Mouse (Mus musculus) liver, embryonic 12.5 days (tissue): ENCODE data around the gene Nsd1. TPM values are rescaled to one million over a fixed set of nuclear protein-coding genes. Genes with fewer than 3 reads are reported as not detected.

ENCODE experiments used
- ATAC-seq: fragments of 200-750 bp; cut with Nextera tagmentation; 2 replicates; pipeline ENCODE4 v1.8.0; 2017; ENCODE audit warnings: moderate number of reproducible peaks, mild to moderate bottlenecking, moderate library complexity
- H3K27ac ChIP-seq: fragments of 300-500 bp; sonication (generic); 2 replicates; pipeline ENCODE4 v1.5.1; 2016; ENCODE audit warnings: mild to moderate bottlenecking
- H3K27me3 ChIP-seq: fragments of 300-500 bp; sonication (generic); replicated peaks from 2 replicates; pipeline ENCODE4 v1.6.1; 2016; ENCODE audit warnings: mild to moderate bottlenecking, moderate library complexity
- H3K36me3 ChIP-seq: fragments of 300-500 bp; sonication (generic); 2 replicates; pipeline ENCODE4 v1.6.1; 2016; ENCODE audit warnings: mild to moderate bottlenecking, moderate library complexity
- H3K4me1 ChIP-seq: fragments of 300-500 bp; sonication (generic); 2 replicates; pipeline ENCODE4 v1.6.1; 2016
- H3K4me2 ChIP-seq: fragments of 300-500 bp; sonication (generic); 2 replicates; pipeline ENCODE4 v1.6.1; 2016; ENCODE audit warnings: mild to moderate bottlenecking, moderate library complexity
- H3K4me3 ChIP-seq: fragments of 300-500 bp; sonication (generic); 2 replicates; pipeline ENCODE4 v1.5.1; 2016; ENCODE audit warnings: mild to moderate bottlenecking, moderate library complexity
- H3K9ac ChIP-seq: fragments of 300-500 bp; sonication (generic); 2 replicates; pipeline ENCODE4 v1.6.1; 2016; ENCODE audit warnings: mild to moderate bottlenecking, moderate library complexity
- H3K9me3 ChIP-seq: fragments of 300-500 bp; sonication (generic); replicated peaks from 2 replicates; pipeline ENCODE4 v1.6.1; 2016; ENCODE audit warnings: mild to moderate bottlenecking, moderate library complexity
- WGBS: fragments of 180-500 bp; shearing (Covaris S2); methylation state at CpG from one replicate; pipeline ENCODE4 v1.1.7; 2016; ENCODE audit not compliant: insufficient replicate concordance; 5-methylcytosine and 5-hydroxymethylcytosine counted together
- polyA plus RNA-seq: library from polyadenylated mRNA; unstranded; fragments of >200 nt; fragmentation: Nextera tagmentation; extraction: Ambion mirVana; gene quantifications from 2 replicates; pipeline ENCODE4 v1.2.1, GENCODE M21; 2016

Gene Nsd1
- polyA plus RNA-seq, 1 experiment from 2014 or later, result 27.5 TPM

GRCm38 (mm10) chr13:55338131-55339054 lies 128.8 kb downstream of the Nsd1 start:
- Histone ChIP-seq H3K9me3 (no peaks in the 10 kb centered on the region), H3K36me3 (no peaks in the 10 kb centered on the region), H3K4me2 (no peak overlapping the region), H3K27ac (no peak overlapping the region), H3K27me3 (peaks cover 18% of the 10 kb centered on the region; the same call in 1 of the 2 replicates), H3K9ac (no peak overlapping the region), H3K4me1 (peaks cover 24% of the 10 kb centered on the region), H3K4me3 (no peak overlapping the region)
- WGBS, result 64% methylated on average over 12 of the region's 12 CpGs
- ATAC-seq, result no peak

- Histone ChIP-seq H3K9ac (no peak overlapping the region), H3K27ac (no peak overlapping the region), H3K27me3 (peaks cover 14% of the 10 kb centered on the region; the same call in 1 of the 2 replicates), H3K4me3 (no peak overlapping the region), H3K4me1 (peaks cover 28% of the 10 kb centered on the region), H3K36me3 (peaks cover 7% of the 10 kb centered on the region), H3K4me2 (peak overlapping the region; percentile 14; the same call in 1 of the 2 replicates), H3K9me3 (no peaks in the 10 kb centered on the region)
- 31% methylated on average over 2 of the region's 2 CpGs for WGBS
- peak; percentile 81 for ATAC-seq
Measured at GRCm38 (mm10) chr13:55339259-55339658, 129.7 kb downstream of the Nsd1 start.

GRCm38 (mm10) chr13:55342469-55342868 lies 132.9 kb downstream of the Nsd1 start:
- peaks cover 28% of the 10 kb centered on the region for H3K4me1 ChIP-seq
- H3K9me3 ChIP-seq, result no peaks in the 10 kb centered on the region
- no peaks in the 10 kb centered on the region for H3K27me3 ChIP-seq
- H3K4me3 ChIP-seq, result no peak overlapping the region
- no peak overlapping the region for H3K27ac ChIP-seq
- H3K4me2 ChIP-seq, result no peak overlapping the region
- WGBS, result 48% methylated on average over 11 of the region's 11 CpGs
- ATAC-seq, result no peak
- peaks cover 40% of the 10 kb centered on the region for H3K36me3 ChIP-seq
- no peak overlapping the region for H3K9ac ChIP-seq

GRCm38 (mm10) chr13:55344286-55344685 lies 134.7 kb downstream of the Nsd1 start:
- Histone ChIP-seq H3K4me1 (peaks cover 11% of the 10 kb centered on the region), H3K27me3 (no peaks in the 10 kb centered on the region), H3K9ac (no peak overlapping the region), H3K9me3 (no peaks in the 10 kb centered on the region), H3K4me2 (no peak overlapping the region), H3K27ac (no peak overlapping the region), H3K4me3 (no peak overlapping the region), H3K36me3 (peaks cover 57% of the 10 kb centered on the region)
- 79% methylated on average over 7 of the region's 7 CpGs for WGBS
- no peak for ATAC-seq

GRCm38 (mm10) chr13:55346745-55347144 lies 137.2 kb downstream of the Nsd1 start:
- WGBS, result 73% methylated on average over 11 of the region's 11 CpGs
- no peak overlapping the region for H3K4me2 ChIP-seq
- no peak overlapping the region for H3K4me3 ChIP-seq
- no peak overlapping the region for H3K9ac ChIP-seq
- H3K36me3 ChIP-seq, result peaks cover 82% of the 10 kb centered on the region
- H3K27me3 ChIP-seq, result no peaks in the 10 kb centered on the region
- H3K27ac ChIP-seq, result no peak overlapping the region
- H3K4me1 ChIP-seq, result 0 out of 2 replicates have a peak, but pooled peaks cover 7% of the 10 kb centered on the region
- no peaks in the 10 kb centered on the region for H3K9me3 ChIP-seq
- ATAC-seq, result no peak

- no peak for ATAC-seq
- Histone ChIP-seq H3K27ac (no peak overlapping the region; the same call in 1 of the 2 replicates), H3K36me3 (peaks cover 55% of the 10 kb centered on the region), H3K9me3 (no peaks in the 10 kb centered on the region), H3K9ac (peak overlapping the region; percentile 92), H3K4me3 (peak overlapping the region; percentile 89), H3K4me2 (peak overlapping the region; percentile 86), H3K4me1 (peaks cover 43% of the 10 kb centered on the region), H3K27me3 (no peaks in the 10 kb centered on the region)
Measured at GRCm38 (mm10) chr13:55361145-55361544, 151.6 kb downstream of the Nsd1 start.

- Histone ChIP-seq H3K36me3 (peaks cover 46% of the 10 kb centered on the region), H3K4me3 (peak overlapping the region; percentile 89), H3K4me1 (peaks cover 46% of the 10 kb centered on the region), H3K27me3 (no peaks in the 10 kb centered on the region), H3K27ac (peak overlapping the region; percentile 96), H3K9ac (peak overlapping the region; percentile 92), H3K4me2 (peak overlapping the region; percentile 86), H3K9me3 (no peaks in the 10 kb centered on the region)
- under 1% methylated on average over 32 of the region's 32 CpGs for WGBS
- peak; percentile 44 for ATAC-seq
Measured at GRCm38 (mm10) chr13:55361974-55362452, 152.4 kb downstream of the Nsd1 start.

GRCm38 (mm10) chr13:55362453-55363060 lies 153.0 kb downstream of the Nsd1 start, which contains the start of gene Lman2:
TSS of gene Lman2 (minus strand) at chr13:55362783.
- H3K27me3 ChIP-seq, result no peaks in the 10 kb centered on the region
- no peaks in the 10 kb centered on the region for H3K9me3 ChIP-seq
- peaks cover 40% of the 10 kb centered on the region for H3K36me3 ChIP-seq
- peak within 1 kb of the TSS; percentile 86 for H3K4me2 ChIP-seq
- H3K4me1 ChIP-seq, result peaks cover 49% of the 10 kb centered on the region
- H3K27ac ChIP-seq, result peak within 1 kb of the TSS; percentile 96
- peak within 1 kb of the TSS; percentile 89 for H3K4me3 ChIP-seq
- WGBS, result under 1% methylated on average over 35 of the region's 35 CpGs
- H3K9ac ChIP-seq, result peak within 1 kb of the TSS; percentile 92
- peak; percentile 96 for ATAC-seq

Other genes with a start within 250 kb of the Nsd1 start
- gene Hk3, start 188.4 kb upstream of the Nsd1 start, polyA plus RNA-seq, result 2.7 and 3.0 TPM in 2 replicates
- 18.4 TPM in 2 replicates for gene Uimc1, start 109.5 kb upstream of the Nsd1 start, polyA plus RNA-seq
- gene Zfp346, start 104.5 kb upstream of the Nsd1 start, polyA plus RNA-seq, result 10.6 and 11.4 TPM in 2 replicates
- not detected in 2 replicates for gene Gm17617, start 76.2 kb upstream of the Nsd1 start, polyA plus RNA-seq
- 5.0 and 5.7 TPM in 2 replicates for gene Fgfr4, start 57.1 kb upstream of the Nsd1 start, polyA plus RNA-seq
- gene Prelid1, start 110.7 kb downstream of the Nsd1 start, polyA plus RNA-seq, result 290 and 318 TPM in 2 replicates
- 57.6 and 64.1 TPM in 2 replicates for gene Rab24, start 112.2 kb downstream of the Nsd1 start, polyA plus RNA-seq
- gene Mxd3, start 120.0 kb downstream of the Nsd1 start, polyA plus RNA-seq, result 18.5 and 19.7 TPM in 2 replicates
- 85.4 and 87.9 TPM in 2 replicates for gene Lman2, start 153.0 kb downstream of the Nsd1 start, polyA plus RNA-seq
- 1.9 and 2.5 TPM in 2 replicates for gene Rgs14, start 159.9 kb downstream of the Nsd1 start, polyA plus RNA-seq
- gene Slc34a1, start 188.4 kb downstream of the Nsd1 start, polyA plus RNA-seq, result not detected in 2 replicates
- gene Pfn3, start 205.4 kb downstream of the Nsd1 start, polyA plus RNA-seq, result not detected in 2 replicates
- gene F12, start 217.0 kb downstream of the Nsd1 start, polyA plus RNA-seq, result 55.9 and 57.0 TPM in 2 replicates
- gene Grk6, start 235.3 kb downstream of the Nsd1 start, polyA plus RNA-seq, result 44.1 and 44.6 TPM in 2 replicates